Mouse (Mus musculus) adrenal gland, adult 8-10 months (tissue): ENCODE data around the gene Lsm10. TPM values are rescaled to one million over a fixed set of nuclear protein-coding genes. Genes with fewer than 3 reads are reported as not detected.
A peak's percentile ranks its signal among the peaks of the same experiment; 100 is the strongest.

Experiments
- DNase-seq: peaks from one replicate; pipeline ENCODE4 v3.0.0; 2022
- total RNA-seq, 4 experiments: library from RNA; stranded (reverse); gene quantifications; 2 replicates each; pipeline ENCODE4 v1.2.4; 2022

Lsm10 gene
- total RNA-seq, 4 experiments from 2014 or later: 22.3 to 33.2 (median 30.7) TPM

DNA sequence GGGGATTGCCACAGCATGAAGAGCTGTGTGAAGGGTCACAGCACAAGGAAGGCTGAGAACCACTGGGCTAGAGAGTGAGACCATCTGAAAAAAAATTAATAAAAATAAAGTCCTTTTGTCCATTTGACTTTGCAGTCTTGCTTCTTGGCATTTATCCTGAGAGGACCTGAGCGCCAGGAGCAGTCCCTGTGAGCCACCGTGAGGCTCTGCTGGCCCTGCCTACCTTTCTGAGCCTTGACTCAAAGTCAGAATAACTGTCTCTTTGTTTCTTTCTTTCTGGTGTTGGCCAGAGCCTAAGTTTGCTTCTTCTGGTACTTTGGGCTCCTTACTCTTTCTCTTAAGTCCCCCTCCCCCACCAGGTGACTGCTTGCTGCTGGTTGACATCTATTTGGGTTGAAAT lies 24.1 kb downstream of the Lsm10 start:
- DNase-seq: no peak

DNA sequence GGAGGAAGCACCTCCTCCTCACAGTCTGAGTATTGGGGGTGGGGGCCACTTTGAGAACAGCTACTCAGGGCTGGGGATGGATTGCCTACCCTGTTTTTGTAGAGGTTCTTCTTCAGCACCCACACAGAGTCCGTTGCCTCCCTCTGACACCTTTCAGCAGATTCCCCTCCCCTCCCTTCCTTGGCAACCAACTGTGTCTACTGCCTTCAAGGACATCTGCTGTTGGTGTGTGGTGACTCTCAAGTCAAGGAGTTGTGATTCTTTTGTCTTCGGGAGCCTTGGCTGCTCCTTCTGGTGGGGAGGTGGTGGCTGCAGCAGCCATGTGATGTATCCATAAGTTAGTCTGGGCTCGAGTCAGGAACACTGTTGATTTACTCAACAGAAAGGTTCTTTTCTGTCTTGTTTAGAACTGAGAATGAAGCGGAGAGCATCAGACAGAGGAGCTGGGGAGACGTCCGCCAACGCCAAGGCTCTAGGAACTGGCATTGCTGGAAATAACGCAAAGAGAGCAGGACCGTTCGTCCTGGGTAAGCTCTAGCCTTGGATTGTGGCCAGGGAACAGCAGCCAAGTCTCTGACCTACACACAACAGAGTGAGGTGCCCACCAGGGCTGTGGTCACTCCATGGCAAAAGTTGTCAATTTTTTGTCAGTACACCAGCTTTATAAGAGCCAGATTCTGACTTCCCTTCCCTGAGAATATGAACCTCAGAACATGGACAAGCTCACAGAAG lies 27.1 kb downstream of the Lsm10 start:
- no peak for DNase-seq

DNA sequence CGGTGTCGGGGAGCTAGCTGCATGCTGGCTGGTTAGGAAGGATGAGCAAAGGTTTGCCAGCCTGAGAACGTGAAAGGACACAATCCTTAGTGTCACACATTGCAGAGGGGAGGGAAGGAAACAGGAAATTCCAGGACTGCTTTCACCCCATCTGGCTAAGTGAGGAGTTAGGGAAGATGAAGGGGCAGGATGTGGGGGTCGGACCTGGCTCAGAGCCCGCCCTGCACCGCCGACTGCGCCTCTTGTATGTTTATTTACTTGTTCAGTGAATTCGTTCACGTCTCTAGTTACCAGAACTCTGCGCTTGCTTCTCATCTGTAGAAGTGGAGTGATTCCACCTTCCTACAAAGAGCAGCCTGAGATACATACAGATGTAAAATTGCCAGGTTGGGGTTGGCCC lies 34.1 kb downstream of the Lsm10 start:
- no peak for DNase-seq

DNA sequence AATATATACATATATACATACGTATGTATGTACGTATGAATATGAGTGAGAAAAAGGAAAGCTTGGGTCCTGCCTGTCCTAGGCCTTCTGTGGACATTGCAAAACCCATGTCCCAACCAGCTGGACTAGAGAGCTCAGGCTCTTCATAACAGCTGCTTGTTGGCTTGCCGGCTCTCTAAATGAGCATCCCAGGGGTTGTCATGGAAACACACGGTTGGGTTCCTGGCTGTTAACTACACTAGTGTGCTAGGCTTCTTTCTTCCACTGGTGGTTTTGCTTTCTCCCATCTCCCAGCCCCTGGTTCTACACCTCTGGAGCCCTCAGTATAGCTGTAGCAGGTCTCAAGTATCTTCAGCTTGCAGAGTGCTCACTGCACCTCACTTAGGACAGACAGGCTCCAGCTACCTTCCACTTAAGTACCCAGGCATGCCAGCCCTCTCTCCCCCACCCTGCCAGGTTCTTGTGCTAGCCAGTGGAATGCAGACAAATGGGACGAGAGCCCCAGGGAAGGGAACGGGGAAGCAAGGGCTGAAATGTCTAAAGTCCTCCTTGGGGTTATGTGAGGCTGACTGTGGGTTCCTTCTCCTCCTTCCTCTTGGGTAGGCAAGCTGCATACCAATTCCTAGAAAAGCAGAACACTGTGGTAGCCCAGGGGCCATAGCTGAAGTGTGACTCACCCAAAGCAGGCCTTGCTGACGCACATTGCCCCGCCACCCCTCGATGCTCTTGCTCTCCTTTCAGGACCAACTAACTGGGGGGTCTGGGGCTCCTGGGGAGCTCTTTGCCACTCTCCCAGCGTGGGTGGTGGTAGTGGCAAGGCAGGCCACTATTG lies 35.1 kb downstream of the Lsm10 start:
- peak; percentile 75 for DNase-seq

DNA sequence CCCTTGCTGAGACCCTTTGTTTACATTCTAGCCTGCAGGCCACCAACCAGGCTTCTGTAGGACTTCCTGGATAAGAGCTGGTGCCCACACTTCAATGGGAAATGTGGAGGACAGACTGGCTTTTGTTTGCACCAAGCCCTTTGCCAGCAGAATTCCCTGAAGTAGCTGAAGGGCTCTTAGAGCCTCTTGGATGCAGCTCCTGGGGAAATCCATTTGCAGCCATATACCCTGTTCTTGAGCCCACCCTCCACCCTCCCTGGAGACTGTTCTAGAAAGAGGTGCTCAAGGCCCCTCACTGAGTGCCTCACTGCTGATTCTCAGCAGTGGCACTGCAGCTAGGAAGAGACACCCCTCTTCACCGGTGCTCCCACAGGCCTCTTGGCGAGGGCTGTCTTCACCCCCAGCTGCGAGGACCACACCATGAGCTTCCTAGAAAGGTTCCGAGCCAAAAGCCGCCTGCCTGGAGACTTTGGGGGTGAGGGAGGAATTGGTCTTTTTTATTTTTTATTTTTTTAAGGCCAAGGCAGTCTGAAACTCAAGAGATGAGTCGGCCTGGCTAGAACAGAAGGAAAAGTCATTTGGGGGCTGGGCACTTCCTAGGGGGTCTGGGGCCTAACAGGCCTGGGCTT lies 36.3 kb downstream of the Lsm10 start:
- no peak for DNase-seq

DNA sequence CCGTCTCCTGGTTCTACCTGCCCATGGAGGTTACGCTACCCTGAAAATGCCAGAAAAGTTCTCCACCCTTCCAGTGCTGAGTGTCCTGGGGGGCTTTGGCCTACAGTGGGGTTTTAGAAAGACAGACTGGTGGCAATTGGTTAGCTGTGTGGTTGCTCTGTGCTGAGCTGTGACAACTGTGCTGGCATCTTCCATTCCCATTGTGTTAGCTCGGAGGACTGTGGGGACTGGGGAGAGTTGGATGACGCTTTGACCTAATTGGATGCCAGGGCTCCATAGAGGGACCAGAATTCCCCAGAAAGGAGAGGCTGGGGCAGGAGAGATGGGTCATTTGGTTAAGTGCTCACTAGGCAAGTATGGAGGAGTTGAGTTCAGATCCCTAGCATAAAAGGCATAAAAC lies 37.8 kb downstream of the Lsm10 start:
- DNase-seq: no peak

DNA sequence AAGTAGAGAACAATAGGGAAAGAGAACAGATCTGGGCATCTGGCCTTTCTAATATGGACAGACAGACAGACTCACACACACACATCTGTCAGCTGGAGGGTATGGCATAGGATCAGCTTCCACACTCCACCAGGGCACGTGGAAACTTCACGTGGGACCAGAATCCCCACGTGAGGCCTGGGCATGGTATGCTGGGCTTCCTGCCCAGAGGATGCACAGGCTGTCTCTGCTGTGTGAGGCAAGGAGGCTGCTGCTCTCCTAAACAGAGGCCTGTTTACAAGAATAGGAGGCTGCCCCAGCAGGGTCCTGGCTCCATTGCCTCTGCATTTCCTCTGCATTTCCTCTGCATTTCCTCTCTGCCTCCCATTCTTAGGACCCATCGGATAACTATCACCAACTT lies 38.2 kb downstream of the Lsm10 start:
- DNase-seq: no peak

DNA sequence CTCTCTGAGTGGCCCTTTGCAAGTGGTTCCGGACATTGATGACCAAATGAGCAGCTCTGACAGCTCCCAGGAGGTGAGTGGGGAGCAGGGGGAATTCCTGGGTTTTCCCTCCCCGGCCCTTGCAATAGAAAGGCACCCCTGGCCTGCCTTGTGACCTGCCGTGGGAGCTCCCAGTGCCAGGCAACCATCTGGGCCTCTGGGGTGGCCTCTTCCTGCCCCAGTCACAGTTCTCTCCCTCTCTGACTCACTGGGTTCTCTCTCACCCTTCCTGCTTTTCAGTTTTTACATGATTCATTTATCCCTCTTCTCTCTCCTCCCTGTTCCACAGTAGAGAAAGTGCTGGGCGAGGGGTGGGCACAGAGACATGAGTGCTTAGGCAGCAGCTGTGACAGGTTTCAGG lies 41.4 kb downstream of the Lsm10 start:
- no peak for DNase-seq

DNA sequence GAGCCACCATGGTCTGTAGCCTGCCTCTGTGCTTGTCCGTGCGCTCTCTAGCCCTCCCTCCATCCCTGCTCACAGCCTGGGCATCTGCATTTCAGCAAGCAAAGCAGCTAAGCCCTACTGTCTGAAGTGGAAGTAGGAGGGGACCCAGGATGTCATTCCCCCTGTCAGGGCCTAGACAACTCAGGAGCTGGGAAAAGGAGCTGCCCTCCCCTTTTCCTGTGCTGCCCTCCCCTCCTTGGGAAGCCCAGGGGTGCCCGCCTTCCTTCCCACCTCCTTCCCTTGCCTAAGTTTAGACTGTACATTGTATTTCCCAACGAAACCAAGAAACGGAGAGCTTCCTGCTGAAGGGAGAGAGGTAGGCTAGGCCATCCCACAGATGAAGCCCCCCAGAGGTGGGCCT lies 44.6 kb downstream of the Lsm10 start:
- DNase-seq: no peak

DNA sequence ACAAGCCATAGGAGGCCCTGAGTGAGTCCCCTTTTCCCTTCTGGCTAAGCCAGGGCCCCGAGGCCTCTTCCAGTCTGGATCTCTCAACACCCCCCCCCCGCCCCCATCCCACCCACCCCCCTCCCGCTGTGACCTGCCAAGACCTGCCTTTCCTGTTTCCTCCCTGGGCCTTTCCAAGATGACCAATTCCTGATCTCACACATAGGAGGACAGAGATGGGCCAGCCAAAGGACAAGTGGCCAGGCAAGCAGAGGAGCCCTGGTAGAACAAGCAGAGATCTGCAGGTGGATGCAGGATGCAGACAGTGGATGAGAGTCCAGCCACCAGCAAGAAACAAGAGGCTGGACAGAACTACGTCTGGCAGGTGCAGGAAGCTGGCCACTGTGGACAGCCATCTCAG lies 49.0 kb downstream of the Lsm10 start:
- DNase-seq: no peak

DNA sequence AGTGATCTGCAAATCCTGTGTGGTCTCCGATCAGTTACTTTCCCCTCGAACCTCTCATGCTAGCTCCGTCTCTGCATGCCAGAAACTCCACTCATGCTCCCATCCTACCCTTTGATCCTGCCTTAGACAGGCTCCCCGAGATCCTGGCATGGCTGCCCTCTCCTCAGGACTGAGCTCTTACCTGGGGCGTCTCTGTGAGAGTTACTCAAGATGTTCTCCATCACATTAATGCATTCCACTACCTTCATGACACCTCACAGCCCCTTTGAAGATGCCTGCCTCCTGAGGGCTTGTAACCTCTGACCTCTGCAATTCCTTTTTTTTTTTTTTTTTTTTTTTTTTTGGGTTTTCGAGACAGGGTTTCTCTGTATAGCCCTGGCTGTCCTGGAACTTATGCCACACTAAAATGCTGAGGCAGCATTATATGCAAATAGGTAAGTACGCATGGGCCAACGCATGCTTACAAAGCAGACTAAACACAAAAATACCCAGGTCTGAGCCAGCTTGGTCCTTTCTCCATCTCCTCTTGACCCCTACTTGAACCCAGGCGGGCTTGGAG lies 50.6 kb downstream of the Lsm10 start:
- no peak for DNase-seq

DNA sequence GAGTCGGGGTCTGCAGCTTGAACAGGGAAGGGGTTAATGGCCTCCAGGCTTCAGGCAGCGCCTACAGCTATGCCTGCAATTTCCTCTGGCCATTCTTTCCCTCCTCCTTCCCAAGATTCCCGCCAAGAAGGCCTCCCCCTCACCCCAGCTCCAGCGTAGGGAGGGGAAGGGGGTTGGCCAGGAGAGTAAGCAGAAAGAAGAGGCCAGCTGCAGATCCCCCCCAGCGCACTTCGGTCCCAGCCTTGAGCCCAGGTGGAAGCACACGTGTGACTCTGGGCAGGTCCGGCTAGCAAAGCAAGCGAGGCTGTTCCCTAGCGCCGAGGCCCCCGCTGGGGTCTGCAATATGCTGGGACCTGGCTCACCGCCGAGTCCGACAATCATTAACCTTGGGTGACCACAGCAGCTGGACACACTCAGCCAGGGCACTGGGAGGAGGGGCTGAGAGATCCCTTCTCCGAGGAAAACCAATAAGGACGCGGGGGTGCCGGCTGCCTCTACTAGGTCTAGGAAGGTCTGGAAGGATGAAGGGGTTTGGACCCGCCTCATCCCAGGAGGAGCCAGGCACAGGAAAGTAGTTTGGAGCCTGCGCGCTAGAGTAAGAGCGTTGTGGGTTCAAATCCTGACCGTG lies 51.2 kb downstream of the Lsm10 start, which contains the start of gene Eva1b:
Gene Eva1b, plus strand, starts transcription at position 212 of the 628 bp plus-strand sequence.
- DNase-seq: peak; percentile 62

Other genes starting within 250 kb of the Lsm10 start
- gene Csf3r, start 72.1 kb upstream of the Lsm10 start, total RNA-seq: 1 to 10 TPM; 1.3 to 3.6 (median 2.8) TPM
- gene Mrps15, start 49.7 kb upstream of the Lsm10 start, total RNA-seq: 10 to 100 TPM; 64.2 to 74.4 (median 69.4) TPM
- gene Oscp1, start 38.1 kb upstream of the Lsm10 start, total RNA-seq: 10 to 100 TPM in 2 of 4 experiments, 1 to 10 TPM in 2; 7.5 to 20.9 (median 14.9) TPM
- gene Stk40, start 7.3 kb downstream of the Lsm10 start, total RNA-seq: 10 to 100 TPM; 33.9 to 38.7 (median 37.6) TPM
- gene Eva1b, start 51.1 kb downstream of the Lsm10 start, total RNA-seq: 10 to 100 TPM; 21.1 to 32.2 (median 27.0) TPM
- 1 to 10 TPM; 2.7 to 5.0 (median 4.3) TPM for gene Sh3d21, start 66.9 kb downstream of the Lsm10 start, total RNA-seq
- 100 to 1,000 TPM; 203 to 250 (median 221) TPM for gene Thrap3, start 106.1 kb downstream of the Lsm10 start, total RNA-seq
- 10 to 100 TPM; 55.4 to 81.7 (median 66.8) TPM for gene Map7d1, start 159.7 kb downstream of the Lsm10 start, total RNA-seq
- gene Trappc3, start 165.7 kb downstream of the Lsm10 start, total RNA-seq: 100 to 1,000 TPM in 1 of 4 experiments, 10 to 100 TPM in 3; 94.1 to 101 (median 96.2) TPM
- 1 to 10 TPM; 3.5 to 4.6 (median 4.0) TPM for gene Col8a2, start 190.2 kb downstream of the Lsm10 start, total RNA-seq
- 10 to 100 TPM; 35.8 to 37.8 (median 37.2) TPM for gene Adprhl2, start 225.1 kb downstream of the Lsm10 start, total RNA-seq
- 1 to 10 TPM; 1.5 to 6.3 (median 5.2) TPM for gene Tekt2, start 229.1 kb downstream of the Lsm10 start, total RNA-seq